18 mouse cellular contexts compared by ENCODE assay signal in genomic region chr3:18453986-18454291, GRCm38 (mm10).
A peak's percentile ranks its signal among the peaks of the same experiment; 100 is the strongest.
DNase-seq lines count a peak whose midpoint lies in the region; ATAC-seq lines count a peak whose summit lies in the region.
"Had no signal": no experiment of that assay in that cellular context is flagged by ENCODE, and none has a peak within 500 bp of the region (broad histone marks: within the 10 kb centered on the region; RNA-seq: fewer than 3 reads in every experiment).

No protein-coding gene starts in this region.

- H3K27me3 ChIP-seq in midbrain, embryonic 11.5 days (ENCODE audit: control insufficient read depth, insufficient read depth, low read length) = no peaks in the 10 kb centered on the region
- peaks cover 15% of the 10 kb centered on the region; the same call in 1 of the 2 replicates for H3K27me3 ChIP-seq in midbrain, embryonic 10.5 days (ENCODE audit: low read depth, poor library complexity, severe bottlenecking)
- no peaks in the 10 kb centered on the region for H3K27me3 ChIP-seq in forebrain, embryonic 16.5 days (replicated peaks; ENCODE audit: control insufficient read depth, insufficient read depth, low read length)
- H3K27me3 ChIP-seq in midbrain, embryonic 13.5 days = no peaks in the 10 kb centered on the region
- H3K27me3 ChIP-seq in neural tube, embryonic 15.5 days (replicated peaks) = no peaks in the 10 kb centered on the region

- H3K27ac ChIP-seq in midbrain, embryonic 11.5 days (ENCODE audit: low read depth, low read length) = no peak overlapping the region
- H3K27ac ChIP-seq in midbrain, embryonic 10.5 days (replicated peaks) = no peak overlapping the region
- peak overlapping the region; percentile 49; the same call in 1 of the 2 replicates for H3K27ac ChIP-seq in forebrain, embryonic 16.5 days (ENCODE audit: low read length)
- H3K27ac ChIP-seq in midbrain, embryonic 13.5 days = no peak overlapping the region
- no peak overlapping the region for H3K27ac ChIP-seq in neural tube, embryonic 15.5 days (replicated peaks)
- H3K27ac ChIP-seq: heart, embryonic 10.5 days had no signal

- peaks cover 4% of the 10 kb centered on the region; the same call in 1 of the 2 replicates for H3K4me1 ChIP-seq in midbrain, embryonic 11.5 days (ENCODE audit: control insufficient read depth, insufficient read depth, low read length)
- H3K4me1 ChIP-seq in midbrain, embryonic 10.5 days = peaks cover 14% of the 10 kb centered on the region
- no peaks in the 10 kb centered on the region for H3K4me1 ChIP-seq in forebrain, embryonic 16.5 days (replicated peaks; ENCODE audit: control insufficient read depth, insufficient read depth, low read length)
- peaks cover 7% of the 10 kb centered on the region; the same call in 1 of the 2 replicates for H3K4me1 ChIP-seq in midbrain, embryonic 13.5 days (replicated peaks)
- no peaks in the 10 kb centered on the region for H3K4me1 ChIP-seq in neural tube, embryonic 15.5 days
- H3K4me1 ChIP-seq: heart, embryonic 10.5 days had no signal

- DNase-seq in midbrain, embryonic 11.5 days (ENCODE audit: low spot score, missing footprints) = no peak
- no peak for DNase-seq in midbrain, embryonic 10.5 days (ENCODE audit: low spot score)
- no peak for DNase-seq in urinary bladder, postnatal 4 days (ENCODE audit: low spot score in 2 of 2)
- DNase-seq in heart, adult 18-20 months = no peak
- DNase-seq: adrenal gland, adult 2 months; cerebellum, adult 18-20 months; cerebellum, postnatal 36 days; gastrocnemius, postnatal 25 days; kidney, adult 9 months; left cerebral cortex, postnatal 4 days; lung, embryonic 14.5 days; right cerebral cortex, postnatal 25 days; thymus, postnatal 25 days had no signal

- no peak overlapping the region for H3K9ac ChIP-seq in midbrain, embryonic 11.5 days (ENCODE audit: low read length)
- no peak overlapping the region for H3K9ac ChIP-seq in forebrain, embryonic 16.5 days (replicated peaks; ENCODE audit: low read depth, low read length)
- no peak overlapping the region for H3K9ac ChIP-seq in midbrain, embryonic 13.5 days (replicated peaks)
- H3K9ac ChIP-seq in neural tube, embryonic 15.5 days (replicated peaks) = no peak overlapping the region
- H3K9ac ChIP-seq: lung, embryonic 14.5 days had no signal

- 39% methylated on average over 2 of the region's 2 CpGs for WGBS in midbrain, embryonic 11.5 days
- WGBS in midbrain, embryonic 10.5 days = 49% methylated on average over 2 of the region's 2 CpGs
- 10% methylated on average over 2 of the region's 2 CpGs for WGBS in forebrain, embryonic 16.5 days
- 13% methylated on average over 2 of the region's 2 CpGs for WGBS in midbrain, embryonic 13.5 days
- WGBS in neural tube, embryonic 15.5 days = 20% methylated on average over 2 of the region's 2 CpGs

- H3K36me3 ChIP-seq in midbrain, embryonic 11.5 days (ENCODE audit: control insufficient read depth, insufficient read depth, low read length) = no peaks in the 10 kb centered on the region
- H3K36me3 ChIP-seq in midbrain, embryonic 10.5 days = no peaks in the 10 kb centered on the region
- H3K36me3 ChIP-seq in forebrain, embryonic 16.5 days (ENCODE audit: control insufficient read depth, insufficient read depth) = no peaks in the 10 kb centered on the region
- H3K36me3 ChIP-seq in midbrain, embryonic 13.5 days = no peaks in the 10 kb centered on the region
- no peaks in the 10 kb centered on the region for H3K36me3 ChIP-seq in neural tube, embryonic 15.5 days
- H3K36me3 ChIP-seq: heart, embryonic 10.5 days had no signal

- H3K4me3 ChIP-seq in midbrain, embryonic 11.5 days (ENCODE audit: low read depth, low read length) = no peak overlapping the region
- no peak overlapping the region for H3K4me3 ChIP-seq in midbrain, embryonic 10.5 days
- H3K4me3 ChIP-seq in forebrain, embryonic 16.5 days (replicated peaks; ENCODE audit: low read length) = no peak overlapping the region
- H3K4me3 ChIP-seq in midbrain, embryonic 13.5 days (replicated peaks) = no peak overlapping the region
- H3K4me3 ChIP-seq in neural tube, embryonic 15.5 days (replicated peaks) = no peak overlapping the region
- H3K4me3 ChIP-seq: heart, embryonic 10.5 days had no signal

- H3K4me2 ChIP-seq in midbrain, embryonic 11.5 days = no peak overlapping the region
- H3K4me2 ChIP-seq in forebrain, embryonic 16.5 days (ENCODE audit: low read length) = no peak overlapping the region
- no peak overlapping the region for H3K4me2 ChIP-seq in midbrain, embryonic 13.5 days (replicated peaks)
- no peak overlapping the region for H3K4me2 ChIP-seq in neural tube, embryonic 15.5 days
- H3K4me2 ChIP-seq: lung, embryonic 14.5 days had no signal

- peak; percentile 73 for ATAC-seq in midbrain, embryonic 11.5 days (ENCODE audit: low FRiP score)
- peak; percentile 32 for ATAC-seq in forebrain, embryonic 16.5 days
- ATAC-seq in midbrain, embryonic 13.5 days = peak; percentile 69
- ATAC-seq in neural tube, embryonic 15.5 days (ENCODE audit: low FRiP score) = peak; percentile 65; the same call in 1 of the 2 replicates
- ATAC-seq in megakaryocyte progenitor cell, adult 5-6 weeks (replicated peaks; ENCODE audit: poor library complexity) = no peak

- no peaks in the 10 kb centered on the region for H3K9me3 ChIP-seq in midbrain, embryonic 11.5 days (ENCODE audit: control insufficient read depth, low read length)
- H3K9me3 ChIP-seq in midbrain, embryonic 10.5 days (replicated peaks) = no peaks in the 10 kb centered on the region
- H3K9me3 ChIP-seq in forebrain, embryonic 16.5 days (ENCODE audit: control insufficient read depth, low read length) = no peaks in the 10 kb centered on the region
- no peaks in the 10 kb centered on the region for H3K9me3 ChIP-seq in midbrain, embryonic 13.5 days
- no peaks in the 10 kb centered on the region for H3K9me3 ChIP-seq in neural tube, embryonic 15.5 days (replicated peaks)
- H3K9me3 ChIP-seq: heart, embryonic 10.5 days had no signal
